Mouse (Mus musculus) midbrain, embryonic 13.5 days (tissue): Measurements from ENCODE around the gene Spty2d1. TPM values are rescaled to one million over a fixed set of nuclear protein-coding genes. Genes with fewer than 3 reads are reported as not detected.

ENCODE experiments used
- ATAC-seq: fragments of 200-750 bp; cut with Nextera tagmentation; 2 replicates; pipeline ENCODE4 v1.8.0; 2017; ENCODE audit warnings: mild to moderate bottlenecking, moderate TSS enrichment, moderate library complexity
- H3K27ac ChIP-seq: fragments of 300-500 bp; sonication (generic); 2 replicates; pipeline ENCODE4 v1.5.1; 2015; ENCODE audit warnings: inconsistent platforms, mild to moderate bottlenecking, moderate library complexity
- H3K27me3 ChIP-seq: fragments of 300-500 bp; sonication (generic); 2 replicates; pipeline ENCODE4 v1.6.1; 2015; ENCODE audit warnings: mild to moderate bottlenecking, inconsistent platforms
- H3K36me3 ChIP-seq: fragments of 300-500 bp; sonication (generic); 2 replicates; pipeline ENCODE4 v1.6.1; 2015; ENCODE audit warnings: mild to moderate bottlenecking, inconsistent platforms
- H3K4me1 ChIP-seq: fragments of 300-500 bp; sonication (generic); replicated peaks from 2 replicates; pipeline ENCODE4 v1.6.1; 2015; ENCODE audit warnings: inconsistent platforms
- H3K4me2 ChIP-seq: fragments of 300-500 bp; sonication (generic); replicated peaks from 2 replicates; pipeline ENCODE4 v1.6.1; 2015; ENCODE audit warnings: moderate library complexity, mild to moderate bottlenecking, inconsistent platforms
- H3K4me3 ChIP-seq: fragments of 300-500 bp; sonication (generic); replicated peaks from 2 replicates; pipeline ENCODE4 v1.5.1; 2015; ENCODE audit warnings: mild to moderate bottlenecking, inconsistent platforms
- H3K9ac ChIP-seq: fragments of 300-500 bp; sonication (generic); replicated peaks from 2 replicates; pipeline ENCODE4 v1.6.1; 2015; ENCODE audit warnings: mild to moderate bottlenecking, inconsistent platforms
- H3K9me3 ChIP-seq: fragments of 300-500 bp; sonication (generic); 2 replicates; pipeline ENCODE4 v1.6.1; 2016; ENCODE audit warnings: mild to moderate bottlenecking, inconsistent platforms
- WGBS: fragments of 180-500 bp; shearing (Covaris S2); methylation state at CpG from one replicate; pipeline ENCODE4 v1.1.7; 2015; 5-methylcytosine and 5-hydroxymethylcytosine counted together
- polyA plus RNA-seq: library from polyadenylated mRNA; unstranded; fragments of >200 nt; fragmentation: Nextera tagmentation; extraction: Ambion mirVana; gene quantifications from 2 replicates; pipeline ENCODE4 v1.2.1, GENCODE M21; 2015

Spty2d1 gene
- 9.5 and 9.6 TPM in 2 replicates for polyA plus RNA-seq

GRCm38 (mm10) chr7:47008168-47008993 is at the start of gene Spty2d1:
Gene Spty2d1 (minus strand): TSS chr7:47008411.
- peaks cover 52% of the 10 kb centered on the region for H3K4me1 ChIP-seq
- no peaks in the 10 kb centered on the region for H3K9me3 ChIP-seq
- peak within 1 kb of the TSS; percentile 75 for H3K4me3 ChIP-seq
- no peaks in the 10 kb centered on the region for H3K36me3 ChIP-seq
- H3K4me2 ChIP-seq: peak within 1 kb of the TSS; percentile 91
- peak within 1 kb of the TSS; percentile 78 for H3K9ac ChIP-seq
- H3K27ac ChIP-seq: peak within 1 kb of the TSS; percentile 86
- 2% methylated on average over 57 of the region's 57 CpGs for WGBS
- no peaks in the 10 kb centered on the region for H3K27me3 ChIP-seq
- ATAC-seq: peak; percentile 97

GRCm38 (mm10) chr7:47056273-47056672 is 48.1 kb upstream of the Spty2d1 start:
- H3K9ac ChIP-seq: no peak overlapping the region
- no peak for ATAC-seq
- H3K27ac ChIP-seq: no peak overlapping the region
- H3K36me3 ChIP-seq: peaks cover 18% of the 10 kb centered on the region
- no peaks in the 10 kb centered on the region for H3K9me3 ChIP-seq
- no peak overlapping the region for H3K4me3 ChIP-seq
- peaks cover 16% of the 10 kb centered on the region for H3K4me1 ChIP-seq
- H3K4me2 ChIP-seq: no peak overlapping the region
- WGBS: 87% methylated on average over 4 of the region's 4 CpGs
- H3K27me3 ChIP-seq: no peaks in the 10 kb centered on the region

DNA sequence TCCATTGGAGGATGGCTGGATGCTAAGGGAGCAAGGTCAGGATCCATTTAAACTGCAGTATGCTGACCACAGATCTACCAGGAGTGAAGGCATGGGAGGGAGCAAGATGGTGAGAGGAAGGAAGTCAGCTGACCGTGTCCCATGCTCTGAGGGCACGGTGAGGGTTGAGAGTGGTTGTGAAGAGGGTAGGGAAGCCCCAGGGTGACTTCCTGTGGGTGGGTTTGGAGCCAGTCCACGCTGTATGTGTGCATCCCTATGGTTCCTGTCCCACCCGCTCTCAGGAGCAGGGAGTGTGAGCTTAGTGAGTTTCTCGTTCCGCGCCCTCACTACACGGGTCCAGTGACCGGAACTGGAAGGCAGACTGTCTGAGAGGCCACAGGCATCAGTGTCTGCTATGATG is 47.5 kb upstream of the Spty2d1 start:
- H3K9me3 ChIP-seq: no peaks in the 10 kb centered on the region
- WGBS: 86% methylated on average over 9 of the region's 9 CpGs

GRCm38 (mm10) chr7:47054666-47055065 is 46.5 kb upstream of the Spty2d1 start:
- ATAC-seq: no peak
- H3K9me3 ChIP-seq: no peaks in the 10 kb centered on the region
- no peak overlapping the region for H3K27ac ChIP-seq
- H3K4me1 ChIP-seq: peaks cover 24% of the 10 kb centered on the region
- H3K27me3 ChIP-seq: no peaks in the 10 kb centered on the region; the same call in 1 of the 2 replicates
- no peak overlapping the region for H3K4me3 ChIP-seq
- H3K4me2 ChIP-seq: no peak overlapping the region
- peaks cover 18% of the 10 kb centered on the region for H3K36me3 ChIP-seq
- no peak overlapping the region for H3K9ac ChIP-seq
- 87% methylated on average over 2 of the region's 2 CpGs for WGBS

More for the DNA sequence above, 47.5 kb upstream of the Spty2d1 start:
- Histone ChIP-seq H3K36me3 (peaks cover 18% of the 10 kb centered on the region), H3K9ac (no peak overlapping the region), H3K27me3 (no peaks in the 10 kb centered on the region), H3K4me1 (peaks cover 20% of the 10 kb centered on the region), H3K27ac (no peak overlapping the region), H3K4me2 (no peak overlapping the region), H3K4me3 (no peak overlapping the region)
- no peak for ATAC-seq

DNA sequence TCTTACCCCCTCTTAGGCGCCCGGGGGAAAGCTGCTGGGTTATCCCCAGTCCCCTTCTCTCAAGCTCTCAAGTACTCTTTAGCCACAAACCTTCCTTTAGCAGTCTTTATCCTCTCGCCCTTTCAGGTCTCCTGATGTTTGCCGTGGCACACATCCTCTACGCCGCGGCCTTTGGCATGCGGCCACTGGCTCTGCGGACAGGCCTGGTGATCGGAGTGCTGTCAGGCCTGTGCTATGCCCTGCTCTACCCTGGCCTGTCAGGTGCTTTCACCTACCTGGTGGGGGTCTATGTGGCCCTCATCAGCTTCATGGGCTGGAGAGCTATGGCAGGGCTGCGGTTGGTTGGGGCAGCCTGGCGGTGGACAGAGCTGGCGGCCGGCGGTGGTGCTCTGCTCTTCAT is 45.1 kb upstream of the Spty2d1 start:
- H3K4me2 ChIP-seq: no peak overlapping the region
- no peaks in the 10 kb centered on the region for H3K9me3 ChIP-seq
- no peak overlapping the region for H3K27ac ChIP-seq
- no peak overlapping the region; the same call in 1 of the 2 replicates for H3K9ac ChIP-seq
- H3K4me1 ChIP-seq: peaks cover 24% of the 10 kb centered on the region
- ATAC-seq: no peak
- H3K36me3 ChIP-seq: peaks cover 18% of the 10 kb centered on the region
- 91% methylated on average over 15 of the region's 15 CpGs for WGBS
- no peak overlapping the region for H3K4me3 ChIP-seq
- H3K27me3 ChIP-seq: no peaks in the 10 kb centered on the region; the same call in none of the 2 replicates

DNA sequence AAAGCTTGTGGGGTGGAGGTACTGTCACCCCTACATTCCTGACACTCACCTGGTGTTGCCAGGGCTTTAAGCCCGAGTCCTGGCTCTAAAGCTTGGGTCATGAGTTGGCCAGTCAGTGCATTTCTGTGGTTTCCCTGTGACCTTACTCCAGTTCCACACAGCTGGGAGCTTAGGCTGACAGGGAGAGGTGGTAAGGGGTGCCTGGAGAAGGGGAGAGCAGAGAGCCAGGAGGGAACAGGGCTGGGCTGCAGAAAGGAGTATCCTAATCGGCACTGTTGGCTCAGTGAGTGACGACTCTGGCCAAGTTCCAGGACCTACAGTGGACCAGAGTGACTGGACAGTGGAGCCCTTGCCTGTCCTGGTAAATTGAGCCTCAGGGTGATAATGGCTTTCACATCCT is 44.1 kb upstream of the Spty2d1 start:
- WGBS: 57% methylated on average over 3 of the region's 3 CpGs
- Histone ChIP-seq H3K4me3 (peak overlapping the region; percentile 75), H3K9ac (peak overlapping the region; percentile 86; the same call in 1 of the 2 replicates), H3K4me2 (peak overlapping the region; percentile 80), H3K27me3 (no peaks in the 10 kb centered on the region; the same call in none of the 2 replicates), H3K4me1 (peaks cover 24% of the 10 kb centered on the region), H3K9me3 (no peaks in the 10 kb centered on the region), H3K36me3 (peaks cover 18% of the 10 kb centered on the region), H3K27ac (no peak overlapping the region)
- ATAC-seq: no peak

DNA sequence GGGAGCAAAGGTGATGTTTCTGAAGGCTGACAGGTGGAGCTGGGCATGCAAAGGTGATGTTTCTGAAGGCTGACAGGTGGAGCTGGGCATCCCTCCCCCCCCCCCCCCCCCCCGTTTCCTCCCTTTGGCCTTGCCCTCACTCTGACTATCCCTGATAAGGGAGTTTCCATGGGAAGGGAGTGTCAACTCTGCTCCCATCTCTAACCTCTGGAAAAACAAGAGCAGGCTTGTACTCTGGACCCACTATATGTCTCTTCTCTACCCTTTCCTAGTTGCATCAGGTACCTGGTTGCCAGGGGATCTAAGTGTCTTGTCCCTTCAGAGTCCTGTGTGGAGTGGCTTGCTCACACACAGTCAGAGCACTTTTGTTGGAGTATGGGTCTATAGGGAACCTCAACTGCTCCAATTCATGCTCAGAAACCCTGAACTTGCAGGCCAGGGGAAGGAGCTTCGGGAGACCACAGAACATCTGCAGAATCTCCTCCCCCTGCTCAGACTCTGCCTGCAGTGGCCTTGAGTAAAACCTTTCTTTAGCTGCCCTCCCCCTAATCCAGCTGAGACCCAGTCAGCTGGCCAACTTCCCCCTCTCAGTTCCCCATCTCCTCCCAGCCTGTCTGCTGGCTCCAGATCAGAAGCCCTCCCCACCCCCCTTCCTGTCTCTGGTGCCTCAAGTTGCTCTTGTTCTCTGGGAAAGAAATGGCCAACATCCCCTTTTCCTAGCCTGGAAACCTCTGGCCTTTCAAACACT is 43.4 kb upstream of the Spty2d1 start:
- Histone ChIP-seq H3K36me3 (peaks cover 18% of the 10 kb centered on the region), H3K4me3 (peak overlapping the region; percentile 75), H3K4me2 (peak overlapping the region; percentile 80), H3K4me1 (peaks cover 24% of the 10 kb centered on the region), H3K27ac (no peak overlapping the region), H3K27me3 (no peaks in the 10 kb centered on the region; the same call in none of the 2 replicates), H3K9me3 (no peaks in the 10 kb centered on the region), H3K9ac (peak overlapping the region; percentile 86)
- no peak; the same call in 1 of the 2 replicates for ATAC-seq
- 4% methylated on average over 2 of the region's 2 CpGs for WGBS

- Histone ChIP-seq H3K27me3 (no peaks in the 10 kb centered on the region; the same call in none of the 2 replicates), H3K4me2 (peak overlapping the region; percentile 80), H3K9me3 (no peaks in the 10 kb centered on the region), H3K9ac (peak overlapping the region; percentile 86), H3K4me1 (peaks cover 24% of the 10 kb centered on the region), H3K4me3 (peak overlapping the region; percentile 75), H3K27ac (peak overlapping the region; percentile 90), H3K36me3 (peaks cover 18% of the 10 kb centered on the region)
- peak; percentile 75 for ATAC-seq
- under 1% methylated on average over 34 of the region's 34 CpGs for WGBS
Observed at GRCm38 (mm10) chr7:47050766-47051165, 42.6 kb upstream of the Spty2d1 start.

DNA sequence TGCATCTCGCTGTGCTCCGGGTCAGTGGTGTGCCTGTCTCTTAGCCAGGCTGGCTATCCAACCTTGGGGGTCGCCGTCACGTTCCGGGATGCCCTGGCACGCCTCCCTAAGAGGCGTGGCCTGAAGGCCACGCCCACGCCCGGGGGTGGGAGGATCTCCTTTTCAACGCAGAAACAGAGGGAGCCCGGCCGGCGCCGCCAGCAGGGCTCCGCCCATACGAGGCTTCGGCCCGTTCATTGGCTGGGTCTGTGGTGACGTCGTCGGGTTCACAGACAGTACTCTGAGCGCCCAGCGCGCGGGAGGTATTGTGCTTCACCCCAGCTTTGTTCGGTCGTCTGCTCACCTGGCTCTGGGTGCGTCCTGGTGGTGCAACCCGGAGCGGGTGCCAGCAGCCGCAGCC is 42.2 kb upstream of the Spty2d1 start, which contains the start of gene Tmem86a:
Tmem86a (plus strand) TSS at position 236 of the 400 bp plus-strand sequence.
- Histone ChIP-seq H3K36me3 (peaks cover 18% of the 10 kb centered on the region), H3K4me3 (peak within 1 kb of the TSS; percentile 75), H3K9ac (peak within 1 kb of the TSS; percentile 86), H3K27me3 (no peaks in the 10 kb centered on the region; the same call in none of the 2 replicates), H3K4me1 (peaks cover 24% of the 10 kb centered on the region), H3K9me3 (no peaks in the 10 kb centered on the region), H3K4me2 (peak within 1 kb of the TSS; percentile 80), H3K27ac (peak within 1 kb of the TSS; percentile 90)
- ATAC-seq: peak; percentile 98
- under 1% methylated on average over 33 of the region's 33 CpGs for WGBS

- Histone ChIP-seq H3K36me3 (no peaks in the 10 kb centered on the region), H3K27me3 (no peaks in the 10 kb centered on the region), H3K9ac (no peak overlapping the region), H3K27ac (no peak overlapping the region), H3K4me2 (no peak overlapping the region), H3K4me1 (no peaks in the 10 kb centered on the region), H3K4me3 (no peak overlapping the region), H3K9me3 (no peaks in the 10 kb centered on the region)
- ATAC-seq: no peak
- WGBS: 59% methylated on average over 6 of the region's 6 CpGs
Observed at GRCm38 (mm10) chr7:47042823-47043490, 34.7 kb upstream of the Spty2d1 start.

- no peaks in the 10 kb centered on the region for H3K36me3 ChIP-seq
- H3K9ac ChIP-seq: no peak overlapping the region
- H3K27ac ChIP-seq: no peak overlapping the region
- 80% methylated on average over 4 of the region's 4 CpGs for WGBS
- H3K9me3 ChIP-seq: no peaks in the 10 kb centered on the region
- no peaks in the 10 kb centered on the region for H3K27me3 ChIP-seq
- no peak for ATAC-seq
- H3K4me3 ChIP-seq: no peak overlapping the region
- H3K4me2 ChIP-seq: no peak overlapping the region
- H3K4me1 ChIP-seq: no peaks in the 10 kb centered on the region
Observed at GRCm38 (mm10) chr7:47042121-47042520, 33.9 kb upstream of the Spty2d1 start.
